Mouse (Mus musculus): ENCODE data around the gene Grk1. TPM values are rescaled to one million over a fixed set of nuclear protein-coding genes. Genes with fewer than 3 reads are reported as not detected.

Gene Grk1
- polyA plus RNA-seq (2015; fragmentation: Nextera tagmentation; extraction: Ambion mirVana) = 0.04 TPM in 1 of 2 replicates, not detected in the other

- H3K9ac ChIP-seq (replicated peaks) = no peak within 1 kb of the TSS
- no peak for ATAC-seq
- 79% methylated on average over 5 of the region's 5 CpGs for WGBS
These were observed at the start of gene Grk1 for GRCm38 (mm10) chr8:13404666-13405131. Gene Grk1, plus strand, starts transcription at chr8:13405081.

DNA sequence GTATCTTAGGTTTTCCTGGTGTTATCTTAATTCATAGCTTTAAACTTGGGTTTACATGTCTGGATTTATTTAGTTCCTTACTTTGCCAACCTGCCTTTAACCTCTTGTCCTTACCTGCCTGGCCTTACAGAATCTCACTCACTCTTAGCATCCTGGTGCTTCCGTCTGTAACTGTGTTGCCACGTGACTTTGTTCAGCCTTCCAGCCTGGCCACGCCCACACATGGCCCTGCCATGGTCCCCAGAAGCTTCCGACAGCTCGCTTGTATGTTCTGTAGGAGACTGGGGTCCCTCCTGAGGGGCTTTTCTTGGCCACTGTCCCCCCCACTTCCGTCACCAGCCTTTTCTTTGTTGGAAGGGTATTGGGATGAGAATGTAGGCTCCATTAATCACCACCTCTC, 48.7 kb upstream of the Grk1 start:
- Histone ChIP-seq H3K4me3 (replicated peaks) (no peak overlapping the region), H3K36me3 (peaks cover 92% of the 10 kb centered on the region), H3K9me3 (no peaks in the 10 kb centered on the region), H3K9ac (replicated peaks) (no peak overlapping the region), H3K27me3 (no peaks in the 10 kb centered on the region), H3K4me2 (replicated peaks) (no peak overlapping the region), H3K4me1 (replicated peaks) (no peaks in the 10 kb centered on the region), H3K27ac (no peak overlapping the region)
- no peak for ATAC-seq
- 91% methylated on average over 6 of the region's 6 CpGs for WGBS

More at GRCm38 (mm10) chr8:13404666-13405131, at the start of gene Grk1:
- H3K9me3 ChIP-seq = no peaks in the 10 kb centered on the region
- no peak within 1 kb of the TSS for H3K4me3 ChIP-seq (replicated peaks)
- H3K36me3 ChIP-seq = no peaks in the 10 kb centered on the region
- no peak within 1 kb of the TSS for H3K27ac ChIP-seq
- no peak within 1 kb of the TSS for H3K4me2 ChIP-seq (replicated peaks)
- H3K27me3 ChIP-seq = no peaks in the 10 kb centered on the region
- H3K4me1 ChIP-seq (replicated peaks) = no peaks in the 10 kb centered on the region

GRCm38 (mm10) chr8:13356681-13357080, 48.2 kb upstream of the Grk1 start:
- Histone ChIP-seq H3K4me3 (replicated peaks) (no peak overlapping the region), H3K36me3 (peaks cover 92% of the 10 kb centered on the region), H3K4me2 (replicated peaks) (no peak overlapping the region), H3K9ac (replicated peaks) (no peak overlapping the region), H3K4me1 (replicated peaks) (no peaks in the 10 kb centered on the region), H3K27me3 (no peaks in the 10 kb centered on the region), H3K9me3 (no peaks in the 10 kb centered on the region), H3K27ac (no peak overlapping the region)
- 88% methylated on average over 10 of the region's 10 CpGs for WGBS
- no peak for ATAC-seq

- H3K9ac ChIP-seq (replicated peaks) = no peak overlapping the region
- H3K36me3 ChIP-seq = peaks cover 95% of the 10 kb centered on the region
- 95% methylated on average over 7 of the region's 7 CpGs for whole genome bisulfite sequencing
- no peaks in the 10 kb centered on the region for H3K4me1 ChIP-seq (replicated peaks)
- H3K9me3 ChIP-seq = no peaks in the 10 kb centered on the region
- ATAC-seq = no peak
- H3K4me3 ChIP-seq (replicated peaks) = no peak overlapping the region
- no peaks in the 10 kb centered on the region for H3K27me3 ChIP-seq
- no peak overlapping the region for H3K27ac ChIP-seq
- H3K4me2 ChIP-seq (replicated peaks) = no peak overlapping the region
These were observed 44.7 kb upstream of the Grk1 start for GRCm38 (mm10) chr8:13360213-13360612.

GRCm38 (mm10) chr8:13361865-13362264, 43.0 kb upstream of the Grk1 start:
- Histone ChIP-seq H3K27ac (no peak overlapping the region), H3K4me3 (replicated peaks) (no peak overlapping the region), H3K27me3 (no peaks in the 10 kb centered on the region), H3K4me2 (replicated peaks) (no peak overlapping the region), H3K4me1 (replicated peaks) (no peaks in the 10 kb centered on the region), H3K36me3 (peaks cover 95% of the 10 kb centered on the region), H3K9ac (replicated peaks) (no peak overlapping the region), H3K9me3 (no peaks in the 10 kb centered on the region)
- 97% methylated on average over 6 of the region's 6 CpGs for WGBS
- ATAC-seq = no peak

DNA sequence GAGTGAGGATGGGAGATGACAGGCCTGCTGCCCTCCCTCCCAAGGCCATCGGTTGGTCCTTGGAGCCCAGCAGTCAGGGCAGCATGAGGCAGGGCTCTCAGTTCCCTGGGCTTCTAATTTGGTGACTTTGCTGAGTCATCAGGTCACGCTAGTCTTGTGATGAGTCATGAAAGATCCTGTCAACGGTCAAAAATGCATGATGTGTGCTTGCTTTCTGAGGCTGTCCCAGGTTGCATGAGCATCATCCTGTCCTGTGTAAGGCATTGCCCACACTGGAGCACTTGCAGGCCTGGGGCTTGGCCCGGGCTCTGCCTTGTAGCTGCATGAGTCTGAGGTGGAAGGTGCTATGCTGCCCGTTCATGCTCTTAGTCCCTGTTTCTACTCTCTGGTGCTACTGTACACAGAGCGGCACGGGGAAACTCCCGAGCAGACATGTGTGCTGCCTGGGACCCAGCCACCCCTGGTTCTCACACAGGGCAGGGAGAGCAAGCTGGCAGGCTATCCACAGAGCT, 31.7 kb upstream of the Grk1 start:
- Histone ChIP-seq H3K9me3 (no peaks in the 10 kb centered on the region), H3K27ac (no peak overlapping the region), H3K9ac (replicated peaks) (no peak overlapping the region), H3K4me2 (replicated peaks) (no peak overlapping the region), H3K4me3 (replicated peaks) (no peak overlapping the region), H3K4me1 (replicated peaks) (no peaks in the 10 kb centered on the region), H3K27me3 (no peaks in the 10 kb centered on the region), H3K36me3 (peaks cover 90% of the 10 kb centered on the region)
- 93% methylated on average over 8 of the region's 8 CpGs for WGBS
- ATAC-seq = no peak

GRCm38 (mm10) chr8:13381630-13382029, 23.3 kb upstream of the Grk1 start:
- Histone ChIP-seq H3K9me3 (no peaks in the 10 kb centered on the region), H3K9ac (replicated peaks) (no peak overlapping the region), H3K27me3 (no peaks in the 10 kb centered on the region), H3K36me3 (peaks cover 35% of the 10 kb centered on the region), H3K4me2 (replicated peaks) (no peak overlapping the region), H3K4me3 (replicated peaks) (no peak overlapping the region), H3K4me1 (replicated peaks) (no peaks in the 10 kb centered on the region), H3K27ac (no peak overlapping the region)
- ATAC-seq = no peak
- 89% methylated on average over 7 of the region's 7 CpGs for WGBS

- H3K4me1 ChIP-seq (replicated peaks) = no peaks in the 10 kb centered on the region
- no peak overlapping the region for H3K9ac ChIP-seq (replicated peaks)
- WGBS = 91% methylated on average over 3 of the region's 3 CpGs
- peaks cover 28% of the 10 kb centered on the region for H3K36me3 ChIP-seq
- no peaks in the 10 kb centered on the region for H3K9me3 ChIP-seq
- H3K4me3 ChIP-seq (replicated peaks) = no peak overlapping the region
- H3K4me2 ChIP-seq (replicated peaks) = no peak overlapping the region
- H3K27ac ChIP-seq = no peak overlapping the region
- ATAC-seq = no peak
- no peaks in the 10 kb centered on the region for H3K27me3 ChIP-seq
These were observed 22.3 kb upstream of the Grk1 start for GRCm38 (mm10) chr8:13382536-13382935.

DNA sequence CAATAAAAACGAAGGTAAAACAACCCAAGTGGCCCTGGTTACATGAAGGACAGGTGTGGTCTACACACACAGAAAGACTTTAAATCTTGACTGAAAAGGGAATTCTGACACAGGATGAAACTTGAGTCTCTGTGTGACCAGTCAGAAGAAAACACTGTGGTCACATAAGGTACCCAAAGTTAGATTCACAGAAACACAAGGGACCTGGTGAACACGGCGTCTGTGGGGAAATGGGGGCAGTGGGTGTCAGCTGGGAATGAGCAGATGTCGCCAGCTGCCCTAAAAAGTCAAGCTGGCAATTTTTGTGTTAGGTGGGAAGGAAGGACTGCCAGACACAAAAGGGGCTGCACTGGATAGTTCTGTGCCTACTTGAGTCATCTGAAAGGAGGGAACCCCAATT, 21.9 kb upstream of the Grk1 start:
- ATAC-seq = no peak

GRCm38 (mm10) chr8:13386366-13386765, 18.5 kb upstream of the Grk1 start:
- H3K4me2 ChIP-seq (replicated peaks) = no peak overlapping the region
- 79% methylated on average over 13 of the region's 13 CpGs for WGBS
- peaks cover 1% of the 10 kb centered on the region; the same call in 1 of the 2 replicates for H3K36me3 ChIP-seq
- H3K9me3 ChIP-seq = no peaks in the 10 kb centered on the region
- H3K27ac ChIP-seq = no peak overlapping the region
- H3K27me3 ChIP-seq = no peaks in the 10 kb centered on the region
- no peak overlapping the region for H3K4me3 ChIP-seq (replicated peaks)
- ATAC-seq = no peak
- H3K9ac ChIP-seq (replicated peaks) = no peak overlapping the region
- no peaks in the 10 kb centered on the region for H3K4me1 ChIP-seq (replicated peaks)

More for the DNA sequence above, 21.9 kb upstream of the Grk1 start:
- no peak overlapping the region for H3K9ac ChIP-seq (replicated peaks)
- no peak overlapping the region for H3K4me3 ChIP-seq (replicated peaks)
- peaks cover 26% of the 10 kb centered on the region for H3K36me3 ChIP-seq
- no peak overlapping the region for H3K27ac ChIP-seq
- no peaks in the 10 kb centered on the region for H3K4me1 ChIP-seq (replicated peaks)
- WGBS = 95% methylated on average over 4 of the region's 4 CpGs
- H3K27me3 ChIP-seq = no peaks in the 10 kb centered on the region
- H3K9me3 ChIP-seq = no peaks in the 10 kb centered on the region
- H3K4me2 ChIP-seq (replicated peaks) = no peak overlapping the region

DNA sequence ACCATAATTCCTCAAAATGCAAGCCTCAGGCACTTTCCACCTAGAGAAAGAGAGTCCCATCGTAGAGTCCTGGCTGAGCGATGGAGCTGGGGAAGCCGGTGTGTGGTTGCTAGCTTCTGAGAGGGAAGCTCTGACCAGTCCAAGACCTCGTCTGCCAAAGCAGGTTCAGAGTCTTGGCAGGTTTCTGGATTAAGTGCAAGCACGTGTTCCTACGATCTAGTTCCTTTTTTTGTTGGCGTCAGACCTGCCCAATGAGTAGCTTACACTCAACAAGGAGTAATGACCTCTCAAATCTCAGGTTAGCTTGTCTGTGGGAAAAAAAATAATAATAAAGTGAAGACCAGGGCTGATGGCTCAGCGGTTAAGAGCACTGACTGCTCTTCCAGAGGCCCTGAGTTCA, 17.2 kb upstream of the Grk1 start:
- no peaks in the 10 kb centered on the region for H3K27me3 ChIP-seq
- ATAC-seq = no peak
- H3K4me1 ChIP-seq (replicated peaks) = no peaks in the 10 kb centered on the region
- no peak overlapping the region for H3K4me3 ChIP-seq (replicated peaks)
- no peak overlapping the region for H3K27ac ChIP-seq
- H3K36me3 ChIP-seq = no peaks in the 10 kb centered on the region
- no peaks in the 10 kb centered on the region for H3K9me3 ChIP-seq
- H3K9ac ChIP-seq (replicated peaks) = no peak overlapping the region
- WGBS = 89% methylated on average over 8 of the region's 8 CpGs
- H3K4me2 ChIP-seq (replicated peaks) = no peak overlapping the region

GRCm38 (mm10) chr8:13388744-13389143, 16.1 kb upstream of the Grk1 start:
- ATAC-seq = no peak
- Histone ChIP-seq H3K36me3 (no peaks in the 10 kb centered on the region), H3K4me3 (replicated peaks) (no peak overlapping the region), H3K27ac (no peak overlapping the region), H3K9ac (replicated peaks) (no peak overlapping the region), H3K4me1 (replicated peaks) (no peaks in the 10 kb centered on the region), H3K9me3 (no peaks in the 10 kb centered on the region), H3K27me3 (no peaks in the 10 kb centered on the region), H3K4me2 (replicated peaks) (no peak overlapping the region)
- 84% methylated on average over 2 of the region's 2 CpGs for WGBS

- no peak for ATAC-seq
- no peaks in the 10 kb centered on the region for H3K27me3 ChIP-seq
- 89% methylated on average over 7 of the region's 7 CpGs for WGBS
These were observed 11.0 kb upstream of the Grk1 start for GRCm38 (mm10) chr8:13393869-13394268.

More at GRCm38 (mm10) chr8:13393869-13394268, 11.0 kb upstream of the Grk1 start:
- Histone ChIP-seq H3K36me3 (no peaks in the 10 kb centered on the region), H3K4me2 (replicated peaks) (no peak overlapping the region), H3K9me3 (no peaks in the 10 kb centered on the region), H3K9ac (replicated peaks) (no peak overlapping the region), H3K27ac (no peak overlapping the region), H3K4me1 (replicated peaks) (no peaks in the 10 kb centered on the region), H3K4me3 (replicated peaks) (no peak overlapping the region)

All from midbrain, embryonic 13.5 days (tissue).